Mouse (Mus musculus) kidney, adult 8-10 months (tissue): ENCODE measurements at regions not wholly inside any gene's neighbourhood (a gene's known extent, or its start where the extent isn't known, plus 50 kb on each side); places are given as distances from the start of the nearest gene placed in this dataset.

Experiments
- DNase-seq, 2 experiments: peaks; one replicate each; pipeline ENCODE4 v3.0.0; 2022

GRCm38 (mm10) chr19:16075512-16076086 lies 57.0 kb upstream of the Gnaq start:
- no peak for DNase-seq

DNA sequence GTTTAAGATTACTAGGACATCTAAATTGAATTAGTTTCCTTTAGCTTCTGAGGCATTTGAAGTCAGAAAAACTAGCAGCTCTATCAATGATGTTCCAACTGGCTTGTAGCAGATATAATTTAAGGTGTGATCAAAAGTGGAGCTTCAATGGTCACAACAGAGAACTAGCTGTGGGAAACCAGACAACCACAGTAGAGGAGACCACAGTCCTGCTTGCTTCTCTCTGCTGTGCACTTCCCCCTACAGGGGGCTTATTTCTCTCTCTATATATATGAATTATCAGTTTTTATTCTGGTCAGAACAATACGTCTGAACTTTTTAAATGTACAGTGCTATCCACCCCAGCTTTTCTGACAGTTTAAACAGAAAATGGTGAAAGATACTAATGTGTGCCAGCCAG lies 57.6 kb upstream of the Gnaq start:
- no peak for DNase-seq

DNA sequence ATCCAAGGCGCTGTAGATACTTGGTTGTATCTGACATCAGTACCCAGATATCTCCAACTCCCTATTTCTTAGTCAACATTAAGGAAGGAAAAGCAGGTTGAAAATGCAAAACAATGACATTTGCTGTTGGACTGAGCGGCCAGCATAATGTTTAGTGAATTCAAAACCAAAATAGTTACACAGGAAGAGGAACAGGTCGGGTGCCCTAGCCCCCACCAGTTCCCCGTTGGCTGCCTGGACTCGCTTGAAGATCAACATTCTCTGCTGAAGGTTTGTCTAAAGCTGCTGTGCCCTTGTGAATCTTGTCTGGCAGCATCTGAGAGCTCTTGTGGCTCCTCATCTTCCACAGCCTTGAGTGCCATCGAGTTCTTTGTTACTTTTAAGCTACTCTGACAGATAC lies 65.3 kb upstream of the Gnaq start:
- no peak for DNase-seq

- DNase-seq = no peak
Measured at GRCm38 (mm10) chr19:16064911-16065310, 67.7 kb upstream of the Gnaq start.

GRCm38 (mm10) chr19:16063916-16064580 lies 68.6 kb upstream of the Gnaq start:
- peak; percentile 67 to 86 for DNase-seq

DNA sequence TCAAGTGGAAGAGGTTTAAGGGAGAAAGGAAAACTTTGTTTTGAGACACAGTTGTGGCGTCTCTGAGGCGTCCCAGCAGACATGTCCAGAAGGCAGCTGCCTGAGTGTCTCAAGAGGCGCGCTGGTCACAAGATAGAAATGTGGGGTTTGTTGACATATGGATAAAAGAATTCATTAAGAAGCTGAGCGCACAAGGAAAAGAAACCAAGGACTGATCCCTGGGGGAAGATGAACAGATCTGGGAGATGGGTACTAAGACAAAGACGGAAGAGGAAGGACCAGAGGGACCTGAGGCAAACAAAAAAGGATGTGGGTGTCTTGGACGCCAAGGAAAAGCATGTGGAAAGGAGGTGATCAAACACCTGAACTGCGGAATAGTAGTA lies 69.1 kb upstream of the Gnaq start:
- no peak for DNase-seq

- no peak for DNase-seq
Measured at GRCm38 (mm10) chr19:16061821-16062220, 70.8 kb upstream of the Gnaq start.

GRCm38 (mm10) chr19:16059026-16059425 lies 73.6 kb upstream of the Gnaq start:
- DNase-seq = no peak

- DNase-seq = no peak
Measured at GRCm38 (mm10) chr19:16050220-16051055, 65.6 kb upstream of the Cep78 start.

GRCm38 (mm10) chr19:16049646-16050045 lies 64.9 kb upstream of the Cep78 start:
- no peak for DNase-seq

DNA sequence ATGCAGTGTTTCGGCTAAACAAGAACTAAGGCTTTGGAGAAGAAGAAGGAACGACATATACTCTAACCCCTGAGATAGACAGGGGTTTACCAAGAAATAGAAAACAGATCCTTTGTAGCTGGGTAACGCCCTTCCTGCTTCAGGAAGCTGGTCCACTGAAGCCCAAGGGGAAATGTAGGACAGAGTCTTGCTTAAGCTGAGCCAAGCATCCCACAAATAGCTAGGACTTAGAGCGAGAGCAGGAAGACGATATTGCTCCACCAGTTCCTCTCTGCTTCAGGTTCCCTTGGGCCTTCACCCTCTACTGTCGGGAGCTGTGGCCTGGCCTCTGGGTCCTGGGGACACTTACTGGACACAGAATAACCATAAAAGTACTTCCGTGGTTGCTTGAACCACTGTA lies 62.2 kb upstream of the Cep78 start:
- DNase-seq = no peak

GRCm38 (mm10) chr19:16045261-16045660 lies 60.5 kb upstream of the Cep78 start:
- no peak for DNase-seq

DNA sequence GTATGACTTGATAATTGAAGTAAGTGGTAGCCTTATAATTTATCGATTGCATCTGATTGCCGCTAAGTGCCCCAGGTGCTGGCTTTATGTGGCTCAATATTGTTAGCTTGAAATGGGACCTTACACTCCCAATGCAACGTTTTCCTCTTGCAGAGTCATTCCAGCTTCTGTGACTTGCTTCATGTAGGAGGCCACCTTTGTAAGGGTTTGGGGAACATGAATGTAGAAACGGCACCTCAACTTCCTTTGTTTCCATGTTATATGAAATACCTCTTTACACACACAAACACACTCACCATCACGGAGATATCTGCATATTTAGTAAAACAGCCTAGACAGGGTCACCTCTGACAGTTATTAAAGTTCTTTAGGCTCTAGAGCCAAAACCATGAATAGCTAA lies 59.4 kb upstream of the Cep78 start:
- no peak for DNase-seq

GRCm38 (mm10) chr19:16043007-16043406 lies 58.2 kb upstream of the Cep78 start:
- no peak for DNase-seq

GRCm38 (mm10) chr19:16041891-16042290 lies 57.1 kb upstream of the Cep78 start:
- DNase-seq = peak in 1 of 2 experiments; percentile 24

DNA sequence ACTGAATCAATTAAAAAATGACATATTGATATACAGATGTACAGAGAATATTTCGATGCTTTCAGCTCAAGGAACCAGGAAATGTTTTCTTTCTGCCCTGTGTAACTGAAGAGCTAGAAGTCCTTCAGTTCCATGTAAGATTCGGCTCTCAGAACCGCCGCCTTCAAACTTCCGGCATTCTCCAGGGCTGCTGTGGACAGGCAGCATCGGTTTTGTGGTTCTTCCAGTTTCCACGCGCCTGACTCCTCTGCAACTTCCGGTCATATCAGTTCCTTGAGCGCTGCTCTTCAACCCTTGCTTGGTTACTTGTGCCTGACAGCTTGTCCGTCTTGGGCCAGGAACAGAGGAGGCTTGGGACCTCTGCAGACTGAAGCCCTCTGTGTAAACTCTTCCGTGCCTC lies 53.0 kb upstream of the Cep78 start:
- no peak for DNase-seq
